Mouse (Mus musculus): ENCODE data around the gene Sept4. TPM values are rescaled to one million over a fixed set of nuclear protein-coding genes. Genes with fewer than 3 reads are reported as not detected.

Sept4 gene
- 11.6 and 12.0 TPM in 2 replicates for polyA plus RNA-seq (2015; fragmentation: Nextera tagmentation; extraction: Ambion mirVana)

GRCm38 (mm10) chr11:87568255-87568953 lies at the start of gene Sept4:
Gene Sept4 (plus strand): TSS chr11:87568903.
- Histone ChIP-seq H3K4me1 (ENCODE audit: control insufficient read depth, low read depth, low read length) (no peaks in the 10 kb centered on the region), H3K36me3 (ENCODE audit: control insufficient read depth, insufficient read depth) (no peaks in the 10 kb centered on the region), H3K27me3 (ENCODE audit: control insufficient read depth, insufficient read depth, low read depth, low read length) (no peaks in the 10 kb centered on the region), H3K27ac (ENCODE audit: low read length) (no peak within 1 kb of the TSS), H3K9me3 (replicated peaks; ENCODE audit: control insufficient read depth, low read length) (no peaks in the 10 kb centered on the region), H3K4me3 (ENCODE audit: low read depth, low read length) (no peak within 1 kb of the TSS), H3K9ac (ENCODE audit: low read depth, low read length) (no peak within 1 kb of the TSS), H3K4me2 (ENCODE audit: low read depth, low read length) (no peak within 1 kb of the TSS)
- no peak for ATAC-seq (ENCODE audit: low read depth)
- WGBS (ENCODE audit: insufficient replicate concordance), result 58% methylated on average over 7 of the region's 7 CpGs

DNA sequence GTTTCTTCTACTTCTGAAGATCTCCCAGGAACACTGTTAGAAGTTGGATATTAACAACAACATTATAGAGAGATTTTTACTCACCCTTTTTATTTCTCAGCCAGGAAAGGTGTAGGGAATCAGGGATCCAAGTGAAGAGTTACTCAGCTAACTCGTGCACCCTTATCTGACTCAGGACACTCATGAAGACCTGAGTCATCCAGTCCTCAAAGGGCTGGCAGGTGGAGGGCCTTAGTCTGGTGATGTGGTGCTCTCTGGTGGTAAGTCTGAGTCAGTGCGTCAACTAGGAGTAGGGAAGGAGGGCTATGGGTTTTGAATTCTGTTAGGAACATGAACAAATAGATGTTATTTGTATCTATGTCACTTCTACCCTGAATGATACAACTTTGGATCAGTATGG lies 49.4 kb upstream of the Sept4 start:
- H3K27ac ChIP-seq (ENCODE audit: low read length), result no peak overlapping the region
- H3K36me3 ChIP-seq (ENCODE audit: control insufficient read depth, insufficient read depth), result no peaks in the 10 kb centered on the region
- no peak overlapping the region for H3K9ac ChIP-seq (ENCODE audit: low read depth, low read length)
- no peaks in the 10 kb centered on the region for H3K27me3 ChIP-seq (ENCODE audit: control insufficient read depth, insufficient read depth, low read depth, low read length)
- H3K4me3 ChIP-seq (ENCODE audit: low read depth, low read length), result no peak overlapping the region
- H3K9me3 ChIP-seq (replicated peaks; ENCODE audit: control insufficient read depth, low read length), result no peaks in the 10 kb centered on the region
- WGBS (ENCODE audit: insufficient replicate concordance), result 8% methylated on average over 2 of the region's 2 CpGs
- peaks cover 5% of the 10 kb centered on the region; the same call in 1 of the 2 replicates for H3K4me1 ChIP-seq (ENCODE audit: control insufficient read depth, low read depth, low read length)
- no peak overlapping the region for H3K4me2 ChIP-seq (ENCODE audit: low read depth, low read length)
- ATAC-seq (ENCODE audit: low read depth), result peak; percentile 76

- ATAC-seq (ENCODE audit: low read depth), result no peak
- H3K4me2 ChIP-seq (ENCODE audit: low read depth, low read length), result no peak overlapping the region
- H3K27me3 ChIP-seq (ENCODE audit: control insufficient read depth, insufficient read depth, low read depth, low read length), result no peaks in the 10 kb centered on the region
- peaks cover 5% of the 10 kb centered on the region; the same call in 1 of the 2 replicates for H3K4me1 ChIP-seq (ENCODE audit: control insufficient read depth, low read depth, low read length)
- H3K9ac ChIP-seq (ENCODE audit: low read depth, low read length), result no peak overlapping the region
- H3K36me3 ChIP-seq (ENCODE audit: control insufficient read depth, insufficient read depth), result no peaks in the 10 kb centered on the region
- no peaks in the 10 kb centered on the region for H3K9me3 ChIP-seq (replicated peaks; ENCODE audit: control insufficient read depth, low read length)
- WGBS (ENCODE audit: insufficient replicate concordance), result 37% methylated on average over 5 of the region's 5 CpGs
- no peak overlapping the region for H3K4me3 ChIP-seq (ENCODE audit: low read depth, low read length)
- no peak overlapping the region for H3K27ac ChIP-seq (ENCODE audit: low read length)
Observed at GRCm38 (mm10) chr11:87523466-87523865, 45.2 kb upstream of the Sept4 start.

DNA sequence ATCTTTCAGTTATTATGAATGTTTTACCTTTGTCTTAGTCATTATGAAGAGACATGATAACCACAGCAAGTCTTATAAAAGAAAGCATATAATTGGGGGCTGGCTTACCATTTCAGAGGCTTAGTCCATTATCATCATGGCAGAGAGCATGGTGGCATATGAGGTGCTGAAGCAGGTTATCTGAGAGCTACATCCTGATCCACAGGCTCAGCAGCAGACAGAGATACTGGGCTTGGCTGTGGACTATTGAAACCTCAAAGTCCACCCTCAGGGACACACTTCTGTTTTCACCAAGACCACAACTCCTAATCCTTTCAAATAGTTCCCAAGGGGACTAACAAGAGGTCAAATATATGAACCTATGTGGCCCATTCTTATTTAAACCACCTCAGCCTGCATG lies 44.7 kb upstream of the Sept4 start:
- Histone ChIP-seq H3K9ac (ENCODE audit: low read depth, low read length) (no peak overlapping the region), H3K27ac (ENCODE audit: low read length) (no peak overlapping the region), H3K4me2 (ENCODE audit: low read depth, low read length) (no peak overlapping the region), H3K36me3 (ENCODE audit: control insufficient read depth, insufficient read depth) (no peaks in the 10 kb centered on the region), H3K4me3 (ENCODE audit: low read depth, low read length) (no peak overlapping the region), H3K4me1 (ENCODE audit: control insufficient read depth, low read depth, low read length) (peaks cover 4% of the 10 kb centered on the region; the same call in 1 of the 2 replicates), H3K9me3 (replicated peaks; ENCODE audit: control insufficient read depth, low read length) (no peaks in the 10 kb centered on the region), H3K27me3 (ENCODE audit: control insufficient read depth, insufficient read depth, low read depth, low read length) (no peaks in the 10 kb centered on the region)
- no peak for ATAC-seq (ENCODE audit: low read depth)

- Histone ChIP-seq H3K9me3 (replicated peaks; ENCODE audit: control insufficient read depth, low read length) (no peaks in the 10 kb centered on the region), H3K27ac (ENCODE audit: low read length) (no peak overlapping the region), H3K36me3 (ENCODE audit: control insufficient read depth, insufficient read depth) (no peaks in the 10 kb centered on the region), H3K4me1 (ENCODE audit: control insufficient read depth, low read depth, low read length) (peaks cover 2% of the 10 kb centered on the region; the same call in 1 of the 2 replicates), H3K9ac (ENCODE audit: low read depth, low read length) (no peak overlapping the region), H3K4me2 (ENCODE audit: low read depth, low read length) (no peak overlapping the region), H3K27me3 (ENCODE audit: control insufficient read depth, insufficient read depth, low read depth, low read length) (no peaks in the 10 kb centered on the region), H3K4me3 (ENCODE audit: low read depth, low read length) (no peak overlapping the region)
- no peak for ATAC-seq (ENCODE audit: low read depth)
Observed at GRCm38 (mm10) chr11:87524780-87525179, 43.9 kb upstream of the Sept4 start.

DNA sequence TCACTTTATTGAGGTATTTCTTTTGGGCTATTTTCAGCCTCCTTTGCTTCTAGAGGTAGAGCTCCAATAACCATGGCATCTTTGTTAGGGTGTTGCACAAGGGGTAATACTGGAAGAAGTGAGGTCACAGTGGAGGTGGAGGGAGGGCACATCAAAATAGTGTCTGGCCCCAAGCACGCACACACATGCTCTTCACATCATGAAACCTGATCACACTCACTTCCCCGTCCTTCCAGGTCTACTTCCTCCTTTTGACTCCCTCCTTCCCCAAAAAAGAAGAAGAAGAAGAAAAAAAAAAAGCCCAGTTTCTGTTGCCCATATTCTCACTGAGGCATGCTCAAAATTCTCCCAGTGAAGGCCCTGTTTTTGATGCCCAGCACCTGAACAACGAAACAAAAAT lies 41.3 kb upstream of the Sept4 start:
- peaks cover 2% of the 10 kb centered on the region; the same call in 1 of the 2 replicates for H3K4me1 ChIP-seq (ENCODE audit: control insufficient read depth, low read depth, low read length)
- H3K4me3 ChIP-seq (ENCODE audit: low read depth, low read length), result no peak overlapping the region
- no peaks in the 10 kb centered on the region for H3K36me3 ChIP-seq (ENCODE audit: control insufficient read depth, insufficient read depth)
- no peaks in the 10 kb centered on the region for H3K27me3 ChIP-seq (ENCODE audit: control insufficient read depth, insufficient read depth, low read depth, low read length)
- no peak for ATAC-seq (ENCODE audit: low read depth)
- WGBS (ENCODE audit: insufficient replicate concordance), result 37% methylated on average over 3 of the region's 3 CpGs
- H3K4me2 ChIP-seq (ENCODE audit: low read depth, low read length), result no peak overlapping the region
- H3K9ac ChIP-seq (ENCODE audit: low read depth, low read length), result no peak overlapping the region
- no peaks in the 10 kb centered on the region for H3K9me3 ChIP-seq (replicated peaks; ENCODE audit: control insufficient read depth, low read length)
- H3K27ac ChIP-seq (ENCODE audit: low read length), result no peak overlapping the region

- Histone ChIP-seq H3K27ac (ENCODE audit: low read length) (no peak overlapping the region), H3K4me3 (ENCODE audit: low read depth, low read length) (no peak overlapping the region), H3K27me3 (ENCODE audit: control insufficient read depth, insufficient read depth, low read depth, low read length) (no peaks in the 10 kb centered on the region), H3K9me3 (replicated peaks; ENCODE audit: control insufficient read depth, low read length) (no peaks in the 10 kb centered on the region), H3K9ac (ENCODE audit: low read depth, low read length) (no peak overlapping the region), H3K4me1 (ENCODE audit: control insufficient read depth, low read depth, low read length) (peaks cover 2% of the 10 kb centered on the region; the same call in 1 of the 2 replicates), H3K36me3 (ENCODE audit: control insufficient read depth, insufficient read depth) (no peaks in the 10 kb centered on the region), H3K4me2 (ENCODE audit: low read depth, low read length) (no peak overlapping the region)
- WGBS (ENCODE audit: insufficient replicate concordance), result 51% methylated on average over 4 of the region's 4 CpGs
- no peak for ATAC-seq (ENCODE audit: low read depth)
Observed at GRCm38 (mm10) chr11:87527990-87528389, 40.7 kb upstream of the Sept4 start.

DNA sequence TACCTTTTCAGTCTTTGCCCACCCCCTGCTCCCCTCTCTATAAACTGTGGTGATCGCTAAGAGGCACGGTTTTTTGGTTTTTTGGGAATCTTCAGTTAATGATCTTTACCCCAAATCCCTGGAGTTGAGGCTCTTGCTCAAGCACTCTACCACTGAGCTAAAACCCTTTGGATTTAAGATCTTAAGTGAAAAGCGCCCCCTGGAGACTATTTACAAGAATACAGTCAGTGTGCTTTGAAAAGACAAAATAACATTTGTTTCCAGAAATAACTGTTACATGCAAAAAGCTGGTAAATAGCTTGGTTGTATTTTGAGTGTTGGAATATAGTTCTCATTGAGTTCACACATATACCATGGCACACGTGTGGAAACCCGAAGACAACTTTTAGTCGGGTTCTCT lies 37.0 kb upstream of the Sept4 start:
- Histone ChIP-seq H3K36me3 (ENCODE audit: control insufficient read depth, insufficient read depth) (no peaks in the 10 kb centered on the region), H3K4me3 (ENCODE audit: low read depth, low read length) (no peak overlapping the region), H3K4me2 (ENCODE audit: low read depth, low read length) (no peak overlapping the region), H3K9me3 (replicated peaks; ENCODE audit: control insufficient read depth, low read length) (no peaks in the 10 kb centered on the region), H3K27ac (ENCODE audit: low read length) (no peak overlapping the region), H3K4me1 (ENCODE audit: control insufficient read depth, low read depth, low read length) (no peaks in the 10 kb centered on the region), H3K9ac (ENCODE audit: low read depth, low read length) (no peak overlapping the region), H3K27me3 (ENCODE audit: control insufficient read depth, insufficient read depth, low read depth, low read length) (no peaks in the 10 kb centered on the region)
- no peak for ATAC-seq (ENCODE audit: low read depth)
- WGBS (ENCODE audit: insufficient replicate concordance), result 44% methylated on average over 6 of the region's 6 CpGs

GRCm38 (mm10) chr11:87542285-87542684 lies 26.4 kb upstream of the Sept4 start:
- no peaks in the 10 kb centered on the region for H3K27me3 ChIP-seq (ENCODE audit: control insufficient read depth, insufficient read depth, low read depth, low read length)
- no peak for ATAC-seq (ENCODE audit: low read depth)
- H3K27ac ChIP-seq (ENCODE audit: low read length), result no peak overlapping the region
- no peak overlapping the region for H3K4me2 ChIP-seq (ENCODE audit: low read depth, low read length)
- no peak overlapping the region for H3K9ac ChIP-seq (ENCODE audit: low read depth, low read length)
- H3K4me3 ChIP-seq (ENCODE audit: low read depth, low read length), result no peak overlapping the region
- 46% methylated on average over 8 of the region's 8 CpGs for WGBS (ENCODE audit: insufficient replicate concordance)
- no peaks in the 10 kb centered on the region for H3K9me3 ChIP-seq (replicated peaks; ENCODE audit: control insufficient read depth, low read length)
- H3K4me1 ChIP-seq (ENCODE audit: control insufficient read depth, low read depth, low read length), result no peaks in the 10 kb centered on the region
- H3K36me3 ChIP-seq (ENCODE audit: control insufficient read depth, insufficient read depth), result no peaks in the 10 kb centered on the region
